Mouse (Mus musculus): ENCODE data around the gene Ets1. TPM values are rescaled to one million over a fixed set of nuclear protein-coding genes. Genes with fewer than 3 reads are reported as not detected.
A peak's percentile ranks its signal among the peaks of the same experiment; 100 is the strongest.

Ets1 gene
- polyA plus RNA-seq, 1 experiment from 2014 or later, result 78.2 TPM

- Histone ChIP-seq H3K4me3 (ENCODE audit: low read depth, low read length) (peak overlapping the region; percentile 27; the same call in 1 of the 2 replicates), H3K9me3 (ENCODE audit: low read length) (no peaks in the 10 kb centered on the region), H3K4me1 (ENCODE audit: insufficient read depth, low read depth, low read length) (peaks cover 18% of the 10 kb centered on the region; the same call in 1 of the 2 replicates), H3K36me3 (ENCODE audit: insufficient read depth, low read length) (no peaks in the 10 kb centered on the region), H3K27me3 (replicated peaks; ENCODE audit: insufficient read depth, low read length) (no peaks in the 10 kb centered on the region), H3K4me2 (replicated peaks; ENCODE audit: low read depth, low read length) (peak overlapping the region; percentile 61), H3K9ac (replicated peaks; ENCODE audit: low read depth) (no peak overlapping the region), H3K27ac (ENCODE audit: low read length) (peak overlapping the region; percentile 86)
- ATAC-seq (peak; percentile 91), DNase-seq (ENCODE audit: low spot score) (peak; percentile 94)
- 7% methylated on average over 11 of the region's 11 CpGs for WGBS
- TF ChIP-seq EP300 (IDR thresholded peaks at IDR 0.05) (peak; percentile 65; the same call in 1 of the 2 replicates), CTCF (IDR thresholded peaks at IDR 0.05) (no peak)
Observed at GRCm38 (mm10) chr9:32646539-32647258, 10.7 kb downstream of the Ets1 start.

DNA sequence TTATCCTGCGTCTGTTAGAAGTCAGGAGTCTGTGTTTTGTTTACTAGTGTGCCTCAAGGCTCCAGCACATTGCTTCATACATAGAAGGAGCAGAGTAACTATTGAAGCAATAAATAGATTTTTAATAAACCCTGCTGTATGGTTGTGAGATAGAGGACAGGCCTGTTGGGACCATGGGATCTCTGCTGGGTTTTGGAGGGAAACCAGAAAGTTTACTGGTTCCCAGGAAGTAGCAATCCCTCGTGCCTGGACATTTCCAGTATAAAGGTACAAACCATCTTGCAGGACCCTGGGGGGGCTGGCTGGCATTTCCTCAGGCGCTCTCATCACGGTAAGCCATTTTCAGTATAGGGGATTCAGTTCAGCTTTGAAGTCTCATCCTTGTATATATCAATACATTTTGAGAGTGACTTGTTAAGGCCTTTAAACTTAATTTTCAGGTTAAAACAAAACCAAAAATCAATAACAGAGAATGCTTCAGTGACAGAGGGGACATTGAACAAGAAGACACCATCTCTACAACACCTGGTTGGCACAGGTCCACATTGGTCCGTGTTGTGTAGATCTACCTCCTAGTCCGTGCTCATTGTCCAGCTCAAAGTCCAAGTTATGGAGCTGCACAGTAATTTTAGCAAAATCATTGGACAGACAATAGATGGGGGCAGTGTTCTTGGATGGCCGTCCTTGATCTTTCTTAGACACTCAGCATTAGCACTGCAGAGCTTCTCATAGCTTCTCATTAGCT lies 11.7 kb downstream of the Ets1 start:
- Histone ChIP-seq H3K27ac (ENCODE audit: low read length) (peak overlapping the region; percentile 5), H3K4me2 (replicated peaks; ENCODE audit: low read depth, low read length) (no peak overlapping the region), H3K27me3 (replicated peaks; ENCODE audit: insufficient read depth, low read length) (no peaks in the 10 kb centered on the region), H3K36me3 (ENCODE audit: insufficient read depth, low read length) (no peaks in the 10 kb centered on the region), H3K9ac (replicated peaks; ENCODE audit: low read depth) (no peak overlapping the region), H3K4me1 (ENCODE audit: insufficient read depth, low read depth, low read length) (peaks cover 18% of the 10 kb centered on the region; the same call in 1 of the 2 replicates), H3K4me3 (ENCODE audit: low read depth, low read length) (no peak overlapping the region), H3K9me3 (ENCODE audit: low read length) (no peaks in the 10 kb centered on the region)
- TF ChIP-seq EP300 (IDR thresholded peaks at IDR 0.05), result no peak
- no peak for TF ChIP-seq CTCF (IDR thresholded peaks at IDR 0.05)
- DNase-seq (ENCODE audit: low spot score) (no peak), ATAC-seq (peak; percentile 3; the same call in 1 of the 2 replicates)
- WGBS, result 66% methylated on average over 7 of the region's 7 CpGs

DNA sequence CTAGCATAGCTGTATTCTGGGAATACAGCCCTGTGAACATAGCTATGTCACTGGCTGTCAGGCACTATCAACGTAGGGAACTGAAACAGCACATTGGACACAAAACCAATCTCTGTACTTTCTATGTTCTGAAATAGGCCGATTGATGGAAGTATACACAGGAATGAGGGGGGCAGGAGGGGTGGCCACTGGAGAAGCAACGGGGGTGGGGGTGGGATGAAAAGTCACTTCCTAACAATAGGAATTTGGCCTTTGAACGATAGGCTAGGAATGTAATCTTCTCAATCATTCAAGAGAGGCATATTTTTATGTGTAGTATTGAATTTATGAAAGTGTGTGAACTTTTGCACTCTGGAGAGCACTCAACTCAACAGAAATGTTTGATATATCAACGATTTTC lies 12.3 kb downstream of the Ets1 start:
- Histone ChIP-seq H3K4me3 (ENCODE audit: low read depth, low read length) (no peak overlapping the region), H3K27me3 (replicated peaks; ENCODE audit: insufficient read depth, low read length) (no peaks in the 10 kb centered on the region), H3K9ac (replicated peaks; ENCODE audit: low read depth) (no peak overlapping the region), H3K36me3 (ENCODE audit: insufficient read depth, low read length) (no peaks in the 10 kb centered on the region), H3K27ac (ENCODE audit: low read length) (0 out of 2 replicates have a peak overlapping the region, but pooled peaks have one; percentile 0), H3K4me1 (ENCODE audit: insufficient read depth, low read depth, low read length) (peaks cover 18% of the 10 kb centered on the region; the same call in 1 of the 2 replicates), H3K4me2 (replicated peaks; ENCODE audit: low read depth, low read length) (no peak overlapping the region), H3K9me3 (ENCODE audit: low read length) (no peaks in the 10 kb centered on the region)
- DNase-seq (ENCODE audit: low spot score) (no peak), ATAC-seq (no peak)
- no peak for TF ChIP-seq CTCF (IDR thresholded peaks at IDR 0.05)
- no peak for TF ChIP-seq EP300 (IDR thresholded peaks at IDR 0.05)
- WGBS, result 15% methylated on average over 5 of the region's 5 CpGs

GRCm38 (mm10) chr9:32650738-32651137 lies 14.7 kb downstream of the Ets1 start:
- Histone ChIP-seq H3K4me1 (ENCODE audit: insufficient read depth, low read depth, low read length) (peaks cover 15% of the 10 kb centered on the region; the same call in 1 of the 2 replicates), H3K27me3 (replicated peaks; ENCODE audit: insufficient read depth, low read length) (no peaks in the 10 kb centered on the region), H3K4me2 (replicated peaks; ENCODE audit: low read depth, low read length) (no peak overlapping the region), H3K4me3 (ENCODE audit: low read depth, low read length) (no peak overlapping the region), H3K36me3 (ENCODE audit: insufficient read depth, low read length) (no peaks in the 10 kb centered on the region), H3K9me3 (ENCODE audit: low read length) (no peaks in the 10 kb centered on the region), H3K9ac (replicated peaks; ENCODE audit: low read depth) (no peak overlapping the region), H3K27ac (ENCODE audit: low read length) (no peak overlapping the region)
- TF ChIP-seq CTCF (IDR thresholded peaks at IDR 0.05), result no peak
- no peak for DNase-seq (ENCODE audit: low spot score)
- ATAC-seq, result no peak
- 47% methylated on average over 3 of the region's 3 CpGs for WGBS

DNA sequence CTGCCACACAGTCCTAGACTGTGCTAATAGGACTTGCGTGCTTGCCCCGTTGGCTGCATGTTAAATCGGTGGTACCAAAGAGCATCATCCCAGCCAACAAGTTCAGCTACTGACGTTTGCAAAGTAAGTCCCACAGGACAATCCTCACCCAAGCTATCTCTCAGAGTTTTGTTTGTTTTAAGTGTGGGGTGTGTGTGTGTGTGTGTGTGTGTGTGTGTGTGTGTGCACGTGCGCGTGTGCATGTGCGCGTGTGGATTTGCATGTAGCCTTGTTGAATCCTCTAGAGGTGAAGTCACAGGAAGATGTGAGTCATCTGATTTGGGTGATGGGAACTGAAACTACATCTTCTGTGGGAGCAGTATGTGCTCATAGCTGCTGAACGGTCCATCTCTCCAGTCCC lies 16.1 kb downstream of the Ets1 start:
- ATAC-seq (no peak), DNase-seq (ENCODE audit: low spot score) (no peak)
- H3K27ac ChIP-seq (ENCODE audit: low read length), result no peak overlapping the region
- H3K4me1 ChIP-seq (ENCODE audit: insufficient read depth, low read depth, low read length), result peaks cover 7% of the 10 kb centered on the region; the same call in 1 of the 2 replicates
- H3K4me2 ChIP-seq (replicated peaks; ENCODE audit: low read depth, low read length), result no peak overlapping the region
- WGBS, result 83% methylated on average over 10 of the region's 10 CpGs
- H3K4me3 ChIP-seq (ENCODE audit: low read depth, low read length), result no peak overlapping the region
- H3K36me3 ChIP-seq (ENCODE audit: insufficient read depth, low read length), result no peaks in the 10 kb centered on the region
- TF ChIP-seq CTCF (IDR thresholded peaks at IDR 0.05) (no peak), EP300 (IDR thresholded peaks at IDR 0.05) (no peak)
- no peaks in the 10 kb centered on the region for H3K9me3 ChIP-seq (ENCODE audit: low read length)
- H3K9ac ChIP-seq (replicated peaks; ENCODE audit: low read depth), result no peak overlapping the region
- no peaks in the 10 kb centered on the region for H3K27me3 ChIP-seq (replicated peaks; ENCODE audit: insufficient read depth, low read length)

DNA sequence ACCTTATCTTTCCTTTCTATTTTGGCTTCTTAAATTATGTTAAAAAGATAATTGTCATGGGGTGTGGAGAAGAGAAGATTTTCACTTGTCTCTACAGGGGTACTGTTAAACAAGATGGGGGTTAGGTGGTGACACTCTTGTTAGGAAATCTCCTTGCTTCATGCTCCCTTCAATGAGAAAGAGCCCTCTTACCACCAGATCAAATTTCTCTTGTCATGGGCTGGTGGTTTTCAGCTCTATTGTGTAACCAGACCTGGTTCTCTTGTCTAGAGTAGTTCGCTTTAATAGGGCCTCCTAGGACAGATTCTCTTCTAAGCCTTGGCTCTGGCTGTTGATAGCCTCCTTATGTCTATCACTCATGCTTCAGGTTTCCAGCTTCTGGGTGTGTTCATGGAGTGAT lies 18.3 kb downstream of the Ets1 start:
- DNase-seq (ENCODE audit: low spot score) (no peak), ATAC-seq (no peak)
- no peaks in the 10 kb centered on the region for H3K36me3 ChIP-seq (ENCODE audit: insufficient read depth, low read length)
- H3K4me1 ChIP-seq (ENCODE audit: insufficient read depth, low read depth, low read length), result no peaks in the 10 kb centered on the region; the same call in 1 of the 2 replicates
- H3K9ac ChIP-seq (replicated peaks; ENCODE audit: low read depth), result no peak overlapping the region
- WGBS, result 94% methylated on average over 1 of the region's 1 CpGs
- no peak overlapping the region for H3K27ac ChIP-seq (ENCODE audit: low read length)
- H3K4me2 ChIP-seq (replicated peaks; ENCODE audit: low read depth, low read length), result no peak overlapping the region
- TF ChIP-seq EP300 (IDR thresholded peaks at IDR 0.05) (no peak), CTCF (IDR thresholded peaks at IDR 0.05) (no peak)
- H3K27me3 ChIP-seq (replicated peaks; ENCODE audit: insufficient read depth, low read length), result no peaks in the 10 kb centered on the region
- H3K4me3 ChIP-seq (ENCODE audit: low read depth, low read length), result no peak overlapping the region
- no peaks in the 10 kb centered on the region for H3K9me3 ChIP-seq (ENCODE audit: low read length)
